Mouse (Mus musculus) cerebellum, adult 2 months (tissue): ENCODE measurements around the gene Gap43.

Experiments used
- CTCF ChIP-seq: fragments of 200-500 bp; IDR thresholded peaks from 2 replicates; pipeline ENCODE4 v1.5.1; 2011; ENCODE audit warnings: low read depth, mild to moderate bottlenecking, control low read depth, low read length, moderate library complexity, borderline replicate concordance; ENCODE audit not compliant: insufficient read depth
- POLR2A ChIP-seq: fragments of 200-500 bp; IDR thresholded peaks from 2 replicates; pipeline ENCODE4 v1.6.1; 2011; ENCODE audit warnings: low read length, control low read depth, borderline replicate concordance; ENCODE audit not compliant: insufficient read depth

- TF ChIP-seq POLR2A (no peak), CTCF (no peak)
Observed at GRCm38 (mm10) chr16:42303461-42303860, 37.0 kb downstream of the Gap43 start.
